Mouse (Mus musculus): Measurements from ENCODE around the gene Spata33. TPM values are rescaled to one million over a fixed set of nuclear protein-coding genes. Genes with fewer than 3 reads are reported as not detected.
A peak's percentile ranks its signal among the peaks of the same experiment; 100 is the strongest.

Gene Spata33
- total RNA-seq, 2 experiments from 2014 or later = not detected

DNA sequence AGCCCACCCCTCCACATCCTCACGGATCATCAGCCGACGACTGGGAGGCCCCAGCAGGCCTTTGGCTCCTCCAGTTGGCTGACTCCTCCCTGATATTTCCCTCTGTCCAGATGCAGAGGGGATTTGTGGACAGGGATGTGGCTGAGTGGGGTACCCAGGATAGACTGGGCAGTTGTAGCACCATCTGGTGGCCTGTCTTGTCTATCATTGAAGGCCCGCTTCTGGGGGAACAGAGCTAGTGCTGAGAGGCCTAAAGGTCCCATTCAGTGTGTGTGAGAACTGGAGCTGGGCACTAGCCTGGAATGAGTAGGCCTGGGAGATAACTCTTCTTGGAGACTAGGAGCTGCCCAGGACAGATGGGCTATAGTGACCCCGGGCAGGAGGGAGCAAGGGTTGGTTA, 19.1 kb downstream of the Spata33 start:
- ATAC-seq (replicated peaks; ENCODE audit: low FRiP score, poor library complexity, severe bottlenecking) = no peak

DNA sequence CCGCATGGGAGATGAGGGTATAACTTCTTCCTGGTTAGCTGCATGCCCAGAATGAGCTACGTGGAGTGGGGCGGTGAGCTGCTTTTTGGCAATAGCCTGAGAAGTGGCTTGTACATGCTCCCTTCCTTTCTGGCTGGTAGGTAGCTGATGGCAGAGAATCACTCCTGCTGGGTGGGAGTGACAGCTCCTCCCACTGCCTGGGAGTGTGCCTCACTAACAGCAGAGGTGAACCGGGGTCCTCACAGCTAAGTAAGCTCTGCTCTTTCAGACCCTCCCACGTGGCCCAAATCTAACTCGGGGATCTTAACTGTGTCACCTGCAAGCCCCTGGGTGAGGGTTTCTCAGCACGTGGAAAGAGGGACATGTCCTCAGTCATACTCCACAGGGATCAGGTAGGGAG, 19.9 kb downstream of the Spata33 start:
- no peak for ATAC-seq (replicated peaks; ENCODE audit: low FRiP score, poor library complexity, severe bottlenecking)

DNA sequence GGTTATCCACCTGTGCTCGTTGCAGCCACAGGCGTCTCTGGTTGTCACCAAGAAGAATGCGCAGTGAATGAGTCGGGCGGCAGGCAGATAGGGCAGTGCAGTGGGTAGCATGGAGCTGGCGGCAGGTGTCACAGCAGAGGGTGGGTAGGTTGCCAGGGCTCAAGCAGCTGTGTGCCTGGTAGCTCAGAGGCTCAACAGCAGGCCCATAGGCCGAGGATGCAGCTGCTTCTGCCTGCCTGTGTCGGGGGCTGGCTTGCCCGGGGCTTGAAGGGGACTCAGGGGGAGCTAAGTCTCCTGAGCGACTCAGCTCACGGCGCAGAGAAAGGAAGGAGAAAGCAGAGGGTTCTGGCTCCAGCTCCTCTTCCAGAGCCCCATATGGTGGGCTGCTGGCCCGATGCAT, 20.7 kb downstream of the Spata33 start:
- no peak for ATAC-seq (replicated peaks; ENCODE audit: low FRiP score, poor library complexity, severe bottlenecking)

DNA sequence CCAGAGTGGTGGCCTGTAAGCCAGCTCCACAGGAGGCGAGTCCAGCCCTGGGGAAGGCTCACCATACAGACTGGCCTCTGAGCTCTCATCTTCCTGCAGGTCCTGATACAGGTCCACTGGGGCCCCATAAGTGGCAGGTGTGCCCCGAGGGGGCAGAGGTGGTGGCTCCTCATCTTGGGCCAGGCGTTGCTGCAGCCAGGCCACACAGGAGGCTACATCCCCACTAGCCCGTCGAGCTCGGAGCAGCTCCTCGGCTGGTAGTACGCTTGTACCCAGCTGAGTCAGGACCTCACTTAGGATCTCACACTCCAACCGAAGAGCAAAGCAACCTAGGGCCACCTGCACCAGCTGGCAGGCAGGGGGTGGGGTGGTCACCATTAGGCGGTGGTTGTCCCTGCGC, 21.1 kb downstream of the Spata33 start:
- no peak for ATAC-seq (replicated peaks; ENCODE audit: low FRiP score, poor library complexity, severe bottlenecking)

DNA sequence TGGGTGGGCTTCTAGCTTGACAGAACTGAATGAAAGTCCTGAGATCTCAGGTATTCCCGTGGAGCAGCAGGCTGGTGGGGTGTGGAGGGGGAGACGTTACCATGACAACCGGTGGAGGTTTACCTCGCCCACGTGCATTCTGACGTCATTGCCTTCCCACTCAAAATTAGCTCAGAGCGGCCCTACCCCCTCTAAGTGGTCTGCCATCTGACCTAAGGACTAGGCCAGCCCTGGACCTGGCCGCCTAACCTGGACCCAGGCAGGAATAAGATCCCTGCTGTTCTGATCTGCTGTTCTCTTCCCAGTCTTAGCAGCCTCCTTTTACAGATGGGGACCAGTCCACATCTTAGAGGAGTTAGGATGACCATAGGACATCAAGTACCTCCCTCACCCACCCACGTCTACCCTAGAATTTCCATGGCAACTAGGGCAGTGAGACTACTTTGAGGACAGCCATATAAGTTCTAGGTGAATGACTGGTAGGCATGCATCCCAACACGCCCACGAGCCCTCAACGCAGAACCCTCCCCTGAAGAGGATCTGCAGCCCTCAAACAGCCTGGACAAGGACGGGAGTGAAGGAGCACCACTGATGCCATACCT, 22.4 kb downstream of the Spata33 start:
- ATAC-seq (replicated peaks; ENCODE audit: low FRiP score, poor library complexity, severe bottlenecking) = no peak

DNA sequence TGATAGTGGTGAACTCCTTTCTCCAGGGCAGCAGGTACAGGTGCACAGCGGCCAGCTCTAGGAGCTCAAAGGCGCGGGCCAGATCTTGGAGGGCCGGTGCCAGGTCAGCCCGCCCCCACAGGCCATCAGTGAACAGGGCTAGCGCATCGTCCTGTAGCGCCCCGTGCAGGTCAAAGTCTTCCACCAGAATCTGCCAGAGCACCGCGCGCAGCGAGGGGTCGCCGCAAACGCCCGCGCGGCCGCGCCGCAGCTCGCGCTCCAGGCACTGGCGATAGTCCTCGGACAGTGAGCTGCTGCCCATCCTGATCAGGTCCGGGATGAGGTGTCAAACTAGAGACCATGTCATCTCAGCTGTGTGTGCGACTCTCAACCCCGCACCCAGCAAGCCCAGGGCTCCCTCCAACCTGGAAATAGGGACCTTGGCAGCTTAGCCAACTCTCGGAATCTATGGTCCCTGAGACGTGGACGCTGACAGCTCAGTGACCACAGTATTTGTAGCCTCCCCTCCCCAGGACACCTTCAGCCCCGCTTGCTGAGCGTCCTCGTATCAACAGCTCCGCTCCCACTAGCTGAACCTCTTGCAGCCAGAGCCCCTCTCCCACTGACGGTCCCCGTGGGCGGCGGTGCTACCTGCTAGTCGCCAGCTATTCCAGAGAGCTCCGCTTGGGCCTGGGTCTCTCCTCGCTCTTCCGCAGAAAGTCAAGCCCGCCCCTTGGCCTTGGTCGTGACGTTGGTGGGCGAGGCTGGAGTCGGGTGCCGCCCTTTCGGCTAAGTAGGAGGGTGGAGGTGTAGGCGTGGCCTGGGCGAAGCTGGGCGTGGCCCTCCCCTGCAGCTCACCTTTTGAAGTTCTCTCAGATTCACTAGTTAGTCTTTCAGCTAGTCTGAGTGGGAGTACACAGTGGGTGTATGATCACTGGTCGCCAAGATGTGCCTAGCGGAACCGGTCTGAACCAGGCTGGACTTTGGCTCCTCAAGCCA, 23.2 kb downstream of the Spata33 start, which contains the start of gene Spata2l:
TSS of gene Spata2l (minus strand) at position 714 of the 978 bp plus-strand sequence.
- peak; percentile 86 for ATAC-seq (replicated peaks; ENCODE audit: low FRiP score, poor library complexity, severe bottlenecking)

DNA sequence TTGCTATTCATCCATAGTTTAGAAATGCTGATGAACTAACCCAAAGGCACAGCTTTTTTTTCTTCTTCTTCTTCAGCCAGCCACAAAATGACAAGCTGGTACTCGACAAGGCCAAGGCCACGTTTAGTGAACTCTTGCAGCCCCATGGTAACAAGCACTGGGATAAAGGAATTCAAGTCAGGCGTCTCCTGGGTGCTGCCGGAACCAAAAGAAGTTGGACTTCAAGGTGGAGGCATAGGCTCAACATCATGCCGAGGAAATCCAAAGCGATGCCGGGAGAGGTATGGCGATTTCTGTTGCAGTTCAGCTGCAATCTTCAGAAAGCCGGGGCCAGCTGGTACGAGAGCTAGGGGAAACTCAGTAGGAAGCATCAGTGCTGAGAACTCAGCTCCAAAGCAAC, 26.8 kb downstream of the Spata33 start:
- ATAC-seq (replicated peaks; ENCODE audit: low FRiP score, poor library complexity, severe bottlenecking) = no peak

DNA sequence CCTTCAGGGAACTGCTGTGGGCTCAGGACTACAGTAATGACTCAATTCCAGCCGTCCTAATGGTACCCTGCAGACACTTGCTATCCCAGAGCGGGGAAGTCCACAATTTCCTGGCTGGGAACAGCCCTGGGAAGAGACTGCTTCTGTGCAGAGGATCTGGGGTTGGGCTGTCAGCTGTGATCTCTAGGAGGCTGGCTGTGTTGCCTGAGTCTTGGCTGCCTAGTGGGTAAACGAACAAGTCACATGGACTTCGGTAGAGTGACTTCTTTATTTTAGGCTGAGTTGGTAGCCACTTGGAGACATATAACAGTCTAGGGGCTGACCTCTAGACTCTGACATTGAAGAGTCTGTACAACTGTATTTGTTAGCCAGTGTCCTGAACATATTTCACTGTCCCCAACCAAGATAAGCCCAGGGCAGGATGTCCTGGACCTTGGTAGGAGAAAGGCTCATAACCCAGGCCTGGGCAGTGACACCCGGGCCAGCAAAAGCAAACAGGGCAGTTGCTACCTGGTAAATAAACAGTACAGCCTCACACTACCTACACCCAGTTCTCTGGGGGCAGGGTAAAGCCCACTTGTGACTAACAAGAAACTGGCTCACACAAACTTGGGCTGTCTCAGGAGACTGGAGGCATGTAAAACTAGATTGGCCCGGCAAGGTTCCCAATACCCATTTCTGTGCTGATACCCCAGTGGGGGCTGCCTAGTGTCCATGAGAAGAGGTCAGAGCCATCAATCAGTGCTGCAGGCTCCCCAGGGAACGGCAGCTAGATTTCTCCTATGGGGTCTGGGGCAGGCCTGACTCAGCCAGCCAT, 29.7 kb downstream of the Spata33 start:
- ATAC-seq (replicated peaks; ENCODE audit: low FRiP score, poor library complexity, severe bottlenecking) = no peak

DNA sequence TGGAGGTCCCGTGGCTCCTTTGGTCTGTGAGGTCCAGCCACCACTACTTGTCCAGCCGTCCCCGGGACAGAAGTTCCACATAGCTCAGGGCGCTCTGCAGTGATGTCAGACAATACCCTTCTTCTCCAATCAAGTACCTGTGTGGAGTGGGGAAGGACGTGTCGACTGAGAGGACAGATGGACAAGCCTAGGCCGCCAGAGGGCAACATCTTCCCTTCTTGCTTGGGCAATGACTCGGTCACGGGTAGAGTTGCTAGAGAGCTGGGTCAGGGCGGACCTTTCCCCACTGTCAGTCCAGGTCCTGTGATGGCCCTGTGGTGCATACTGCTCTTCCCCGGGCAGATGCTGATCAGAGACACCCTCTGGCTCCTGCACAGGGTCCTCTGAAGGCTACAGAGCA, 30.4 kb downstream of the Spata33 start:
- no peak for ATAC-seq (replicated peaks; ENCODE audit: low FRiP score, poor library complexity, severe bottlenecking)

DNA sequence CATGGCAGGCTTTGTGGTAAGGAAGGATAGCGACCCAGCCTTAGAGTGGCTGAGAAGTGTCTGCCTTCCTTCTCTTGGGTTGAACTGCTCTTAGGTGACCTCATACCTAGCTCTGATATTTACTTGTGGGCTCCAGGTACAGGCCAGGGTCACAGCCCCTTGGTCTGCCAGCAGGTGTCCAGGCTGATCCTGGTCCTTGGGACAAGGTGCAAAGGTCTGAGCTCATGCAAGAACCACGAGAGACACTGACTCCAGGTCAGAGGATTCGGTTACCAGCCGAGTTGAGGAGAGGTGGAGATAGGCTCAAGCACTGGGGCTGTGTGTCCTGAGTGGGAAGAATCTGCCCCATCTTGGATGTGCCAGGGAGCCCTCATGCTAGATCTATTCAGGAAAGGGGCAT, 31.8 kb downstream of the Spata33 start:
- no peak for ATAC-seq (replicated peaks; ENCODE audit: low FRiP score, poor library complexity, severe bottlenecking)

DNA sequence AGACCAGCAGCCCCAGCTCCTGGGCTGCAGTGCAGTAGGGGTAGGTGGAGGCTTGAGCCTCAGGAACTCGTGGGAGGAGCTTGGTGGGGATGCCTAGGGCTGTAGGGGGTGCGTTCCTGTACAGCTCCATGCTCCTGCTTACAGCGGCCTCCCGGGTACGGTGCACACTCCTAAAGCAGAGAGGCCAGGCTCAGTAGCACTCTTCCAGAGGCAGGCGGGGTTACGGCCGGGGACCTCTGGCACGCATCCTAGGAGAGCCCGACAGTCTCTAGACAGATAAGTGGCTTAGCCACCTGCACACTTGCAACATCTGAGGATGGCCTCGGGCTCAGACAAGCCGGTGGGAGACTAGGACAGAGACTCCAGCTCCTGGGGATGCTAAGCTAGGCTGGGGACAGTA, 32.9 kb downstream of the Spata33 start:
- no peak for ATAC-seq (replicated peaks; ENCODE audit: low FRiP score, poor library complexity, severe bottlenecking)

DNA sequence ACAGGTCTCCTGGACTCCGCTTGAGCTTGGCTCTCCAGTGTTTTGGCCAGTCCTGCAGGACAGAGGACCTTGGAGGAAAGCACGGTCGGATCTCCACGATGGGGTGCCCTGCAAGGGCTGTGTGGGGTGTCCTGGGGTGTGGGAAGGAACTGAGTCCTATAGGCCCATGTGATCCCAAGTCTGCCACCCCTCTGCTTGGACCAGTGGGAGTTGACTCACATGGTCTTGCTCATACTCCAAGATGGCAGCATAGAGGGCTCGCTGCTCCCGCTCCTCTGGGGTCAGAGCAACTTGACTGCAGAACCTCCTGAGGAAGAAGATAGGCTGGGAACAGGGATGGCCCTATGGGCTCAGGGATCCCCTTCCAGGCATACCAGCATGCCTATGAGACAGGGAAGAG, 35.1 kb downstream of the Spata33 start:
- ATAC-seq (replicated peaks; ENCODE audit: low FRiP score, poor library complexity, severe bottlenecking) = no peak

DNA sequence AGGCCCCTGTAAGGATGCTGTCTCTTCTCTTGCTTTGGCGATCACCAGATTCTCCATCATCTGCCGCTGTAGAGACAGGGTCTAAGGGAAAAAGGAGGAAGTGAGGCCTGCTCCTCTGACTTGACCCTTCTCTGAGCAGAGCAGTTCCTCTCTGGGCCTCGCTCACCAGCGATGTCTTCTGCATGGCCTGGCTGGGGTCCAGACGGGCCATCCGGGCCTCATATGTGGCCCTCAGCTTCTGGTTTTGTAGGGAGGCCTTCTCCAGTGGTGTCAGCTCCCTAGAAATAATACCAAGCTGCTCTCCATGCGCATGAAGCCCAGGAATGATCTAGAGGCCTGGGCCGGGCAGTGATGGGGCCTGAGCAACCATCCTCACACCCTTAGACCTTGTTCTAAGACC, 36.0 kb downstream of the Spata33 start:
- ATAC-seq (replicated peaks; ENCODE audit: low FRiP score, poor library complexity, severe bottlenecking) = no peak

DNA sequence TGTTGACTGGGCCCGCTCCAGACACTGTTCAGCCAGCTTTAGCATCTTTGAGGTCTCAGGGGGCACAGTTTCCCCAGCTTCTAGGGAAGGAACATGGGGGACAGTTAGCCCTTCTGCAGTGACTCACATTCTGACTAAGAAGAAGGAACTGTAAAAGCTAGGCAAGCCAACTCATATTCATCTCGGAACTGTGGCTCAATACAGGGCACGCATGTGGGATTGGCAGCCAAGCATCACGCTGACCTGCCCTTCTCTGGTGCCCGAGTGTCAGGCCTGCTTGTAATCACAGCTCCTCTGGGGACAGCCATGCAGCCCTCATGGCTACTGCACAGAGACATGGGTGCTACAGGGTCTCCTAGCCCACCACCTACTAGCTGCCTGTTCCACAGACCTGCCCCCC, 38.3 kb downstream of the Spata33 start:
- ATAC-seq (replicated peaks; ENCODE audit: low FRiP score, poor library complexity, severe bottlenecking) = no peak

DNA sequence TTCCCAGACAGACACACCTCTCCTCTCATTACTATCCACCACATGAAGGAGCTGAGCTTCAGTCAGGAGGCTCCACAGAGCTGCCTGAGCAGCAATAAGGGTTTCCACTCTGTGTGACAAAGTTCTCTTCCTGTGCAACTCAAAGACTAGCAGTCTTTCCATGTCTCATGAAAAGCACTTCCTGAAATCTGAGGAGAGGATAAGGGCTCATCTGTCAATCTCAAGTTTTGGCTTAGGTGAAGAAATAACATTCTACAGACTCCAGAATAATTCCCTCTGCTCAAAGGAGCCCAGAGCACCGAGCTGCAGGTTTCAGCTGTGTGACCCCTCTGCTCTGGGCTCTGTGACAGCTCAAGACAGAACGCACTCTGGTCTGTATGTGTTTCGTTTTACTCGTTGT, 40.3 kb downstream of the Spata33 start:
- no peak for ATAC-seq (replicated peaks; ENCODE audit: low FRiP score, poor library complexity, severe bottlenecking)

DNA sequence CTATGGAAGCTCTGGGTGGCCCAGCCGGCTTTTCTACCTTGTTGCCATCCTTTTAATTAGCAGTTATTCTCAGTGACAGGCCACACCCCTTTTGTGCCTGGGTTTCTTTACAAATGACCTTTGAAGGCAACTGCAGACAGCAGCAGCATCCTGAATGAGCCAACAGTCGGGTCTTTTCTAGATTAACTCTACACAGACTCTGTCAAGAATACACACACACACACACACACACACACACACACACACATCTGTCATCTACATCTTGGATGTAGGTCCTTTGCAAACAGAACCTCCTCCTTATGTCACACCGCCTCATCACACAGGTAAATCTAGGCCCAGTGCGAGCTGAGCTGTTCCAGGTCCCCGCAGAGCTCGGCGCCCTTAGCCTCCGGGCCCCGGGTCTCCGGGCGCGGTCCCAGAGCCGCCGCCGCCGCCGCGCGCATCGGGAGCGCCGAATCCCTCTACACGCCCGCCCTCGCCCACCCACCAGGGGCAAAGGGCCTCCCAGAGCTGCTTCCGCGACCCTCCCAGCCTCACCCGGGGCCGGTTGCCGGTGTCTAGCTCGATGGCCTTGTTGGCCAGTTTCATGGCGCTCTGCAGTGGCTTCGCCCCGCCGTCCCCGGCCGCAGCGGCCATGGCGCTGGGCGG, 40.9 kb downstream of the Spata33 start:
- no peak for ATAC-seq (replicated peaks; ENCODE audit: low FRiP score, poor library complexity, severe bottlenecking)

DNA sequence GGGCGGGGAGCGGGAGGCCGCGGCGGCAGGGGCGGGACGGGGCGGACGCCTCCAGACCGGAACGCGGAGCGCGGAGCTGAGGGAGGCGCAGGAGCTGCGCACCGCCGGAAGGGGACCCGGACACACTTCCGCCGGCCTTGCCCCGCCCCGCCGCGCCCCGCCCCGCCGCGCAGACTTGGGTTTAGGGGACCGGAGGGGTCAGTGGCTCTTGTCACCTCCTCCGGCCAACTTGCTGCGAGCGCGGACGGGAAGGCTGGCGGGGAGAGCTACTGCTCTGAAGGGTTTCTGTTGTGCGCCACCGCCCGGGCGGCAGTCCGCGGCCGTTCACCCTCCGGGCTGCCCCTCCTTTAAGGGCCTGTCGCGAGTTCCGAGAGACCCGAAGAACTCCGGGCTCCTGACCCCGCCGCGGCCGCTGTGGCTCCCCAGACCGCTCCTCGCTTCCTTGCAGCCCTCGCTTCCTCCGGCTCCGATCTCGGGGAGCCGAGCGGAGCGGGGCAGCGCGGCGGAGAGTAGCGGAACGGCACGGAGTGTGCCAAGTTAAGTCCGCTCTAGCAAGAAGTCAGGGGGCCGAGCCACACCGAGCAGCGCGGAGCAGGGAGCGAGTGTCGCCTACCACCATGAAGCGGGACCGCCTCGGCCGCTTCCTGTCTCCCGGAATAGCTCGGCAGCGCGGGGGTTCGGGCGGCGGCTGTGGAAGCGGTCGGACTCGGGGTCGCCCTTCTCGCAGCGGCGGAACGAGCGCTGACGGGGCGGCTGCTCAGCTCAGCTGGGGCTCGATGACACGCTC, 41.7 kb downstream of the Spata33 start, which contains the start of the genes Zfp276 and Vps9d1:
TSS of gene Zfp276 (plus strand) at position 97 of the 787 bp plus-strand sequence.
TSS of gene Vps9d1 (minus strand) at position 250 of the 787 bp plus-strand sequence.
- peak; percentile 88 for ATAC-seq (replicated peaks; ENCODE audit: low FRiP score, poor library complexity, severe bottlenecking)

DNA sequence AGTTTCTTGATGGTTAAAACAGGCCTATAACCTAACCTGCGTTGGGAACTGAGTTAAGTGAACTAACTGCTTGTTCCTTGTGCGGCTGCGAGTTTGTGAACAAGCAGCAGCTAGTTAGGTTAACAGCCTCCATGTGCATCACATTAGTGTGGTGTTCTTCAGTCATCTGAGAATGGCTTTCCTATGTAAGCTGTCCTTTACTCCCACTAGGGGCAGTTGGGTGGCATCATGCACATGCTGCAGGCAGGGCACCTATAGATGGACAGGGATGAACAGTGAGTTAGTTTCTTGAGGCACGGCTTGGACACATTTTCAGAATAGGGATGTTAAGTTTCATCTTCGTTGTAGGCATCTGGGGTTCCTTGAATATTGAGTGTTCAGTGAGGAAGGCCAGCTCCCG, 42.5 kb downstream of the Spata33 start:
- no peak for ATAC-seq (replicated peaks; ENCODE audit: low FRiP score, poor library complexity, severe bottlenecking)

DNA sequence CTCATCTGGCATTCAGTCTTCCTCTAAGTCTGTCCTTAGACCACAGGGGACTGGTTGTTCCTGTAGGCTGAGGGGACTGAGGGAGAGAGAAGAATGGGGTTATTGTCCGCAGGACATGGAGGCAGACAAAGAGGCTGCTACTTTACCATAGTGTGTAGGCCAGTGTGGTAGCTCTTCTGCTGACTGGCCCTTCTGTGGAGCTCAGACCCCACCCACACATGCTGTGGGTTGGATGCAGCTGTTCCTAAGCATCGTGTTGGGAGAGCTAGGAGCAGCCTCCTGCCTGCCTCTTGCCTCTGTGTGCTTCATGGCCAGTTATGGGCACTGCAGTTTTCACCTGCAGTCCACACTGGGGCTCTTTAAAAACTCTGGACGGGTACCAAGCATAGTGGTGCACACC, 44.5 kb downstream of the Spata33 start:
- ATAC-seq (replicated peaks; ENCODE audit: low FRiP score, poor library complexity, severe bottlenecking) = no peak

Measured in erythroblast, adult 5-6 weeks (primary cell).